Mouse (Mus musculus): ENCODE results near the gene Ppp2r2c. TPM values are rescaled to one million over a fixed set of nuclear protein-coding genes. Genes with fewer than 3 reads are reported as not detected.

Gene Ppp2r2c
- polyA plus RNA-seq, 1 experiment from 2014 or later, result 0.03 TPM

DNA sequence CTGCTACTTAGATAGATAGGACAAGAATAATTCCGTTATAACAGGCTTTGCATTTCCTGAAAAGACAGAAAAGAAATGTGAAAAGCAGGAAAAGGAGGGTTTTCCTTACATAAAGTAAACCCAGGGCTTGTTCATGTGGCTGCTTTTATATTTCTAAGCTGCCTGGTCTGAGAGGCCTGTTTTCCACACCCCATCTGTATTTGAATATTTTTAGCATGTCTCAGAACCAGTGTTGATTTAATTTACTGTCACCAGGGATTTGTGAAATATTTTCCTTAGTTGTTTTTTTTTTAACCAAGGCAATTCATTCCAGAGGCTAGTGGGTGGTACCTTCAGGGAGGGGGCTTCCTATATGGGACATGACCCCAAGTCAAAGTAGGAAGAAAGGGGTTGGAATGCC is 26.6 kb upstream of the Ppp2r2c start:
- no peak overlapping the region for H3K27ac ChIP-seq

DNA sequence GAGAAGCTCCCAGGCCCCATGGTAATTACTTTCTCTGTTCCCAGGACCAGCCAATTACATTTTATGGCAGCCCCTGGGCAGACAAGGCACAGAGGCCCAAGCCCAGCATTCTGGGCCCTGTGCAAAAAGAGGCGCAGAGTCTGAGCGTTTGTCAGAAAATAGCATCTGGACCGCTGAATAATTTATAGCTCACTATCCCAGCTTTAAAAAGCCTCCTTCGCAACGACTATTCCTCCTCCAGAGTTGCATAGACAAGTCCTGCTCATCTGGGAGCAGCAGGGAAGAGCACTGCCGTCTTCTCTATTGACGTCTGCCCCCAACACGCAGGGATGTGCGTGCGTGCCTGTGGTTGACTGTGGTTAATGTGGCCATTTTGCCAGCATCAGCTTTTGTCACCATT is 23.8 kb upstream of the Ppp2r2c start:
- 74% methylated on average over 10 of the region's 10 CpGs for WGBS (ENCODE audit: insufficient replicate concordance)
- Histone ChIP-seq H3K27me3 (no peaks in the 10 kb centered on the region), H3K4me1 (replicated peaks) (no peaks in the 10 kb centered on the region), H3K27ac (no peak overlapping the region), H3K36me3 (no peaks in the 10 kb centered on the region), H3K4me3 (replicated peaks) (no peak overlapping the region), H3K4me2 (no peak overlapping the region), H3K9ac (no peak overlapping the region), H3K9me3 (replicated peaks) (no peaks in the 10 kb centered on the region)
- ATAC-seq (ENCODE audit: low read depth), result no peak
- no peak for DNase-seq

More for the DNA sequence above, 26.6 kb upstream of the Ppp2r2c start:
- Histone ChIP-seq H3K36me3 (no peaks in the 10 kb centered on the region), H3K4me1 (replicated peaks) (no peaks in the 10 kb centered on the region), H3K9ac (no peak overlapping the region), H3K27me3 (no peaks in the 10 kb centered on the region), H3K9me3 (replicated peaks) (no peaks in the 10 kb centered on the region), H3K4me3 (replicated peaks) (no peak overlapping the region), H3K4me2 (no peak overlapping the region)
- DNase-seq (no peak), ATAC-seq (ENCODE audit: low read depth) (no peak)
- WGBS (ENCODE audit: insufficient replicate concordance), result 22% methylated on average over 1 of the region's 1 CpGs

DNA sequence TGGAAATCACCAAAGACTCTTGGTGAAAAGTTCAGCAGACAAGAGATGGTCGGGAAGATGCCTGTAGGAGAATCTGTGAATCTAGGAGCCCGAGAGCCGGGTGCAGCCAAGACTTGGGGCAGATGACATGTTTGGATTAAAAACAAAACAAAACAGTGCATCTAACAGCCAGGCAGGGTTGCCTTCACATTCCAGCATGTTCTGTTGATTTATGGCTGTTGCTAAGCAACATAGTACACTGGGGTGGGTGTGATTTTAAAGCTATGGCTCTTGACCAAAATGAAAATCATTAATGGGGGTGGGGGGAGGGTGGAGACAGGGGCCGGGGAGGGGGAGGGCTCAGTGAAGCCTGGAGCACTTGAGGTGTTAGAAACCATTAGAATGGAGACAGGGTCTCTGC is 16.7 kb upstream of the Ppp2r2c start:
- no peak overlapping the region for H3K27ac ChIP-seq
- H3K4me1 ChIP-seq (replicated peaks), result no peaks in the 10 kb centered on the region
- ATAC-seq (ENCODE audit: low read depth) (no peak), DNase-seq (no peak)
- no peaks in the 10 kb centered on the region for H3K36me3 ChIP-seq
- 45% methylated on average over 4 of the region's 4 CpGs for WGBS (ENCODE audit: insufficient replicate concordance)
- H3K4me3 ChIP-seq (replicated peaks), result no peak overlapping the region
- H3K9ac ChIP-seq, result no peak overlapping the region
- H3K9me3 ChIP-seq (replicated peaks), result no peaks in the 10 kb centered on the region
- no peak overlapping the region for H3K4me2 ChIP-seq
- no peaks in the 10 kb centered on the region for H3K27me3 ChIP-seq

DNA sequence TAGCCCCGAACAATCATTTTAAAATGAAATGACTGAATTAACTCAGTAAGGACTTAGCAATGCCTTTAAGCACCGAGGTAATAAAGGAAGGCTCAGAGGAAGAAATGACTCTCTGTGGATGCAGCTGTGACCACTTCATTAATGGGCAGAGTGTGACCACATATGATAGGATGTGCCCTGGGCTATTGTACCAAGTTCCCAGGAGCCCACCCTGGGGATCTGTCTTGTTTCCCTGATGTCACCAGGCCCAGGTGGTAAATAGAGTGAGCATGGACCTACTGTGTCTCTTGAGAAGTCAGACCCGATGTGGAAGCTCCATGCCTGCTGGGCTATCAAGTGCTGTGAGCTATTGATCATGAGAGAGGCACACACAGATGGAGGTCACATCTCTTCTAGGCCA is 13.1 kb upstream of the Ppp2r2c start:
- Histone ChIP-seq H3K4me1 (replicated peaks) (no peaks in the 10 kb centered on the region), H3K4me3 (replicated peaks) (no peak overlapping the region), H3K4me2 (no peak overlapping the region), H3K36me3 (no peaks in the 10 kb centered on the region), H3K9ac (no peak overlapping the region), H3K27ac (no peak overlapping the region), H3K9me3 (replicated peaks) (no peaks in the 10 kb centered on the region), H3K27me3 (no peaks in the 10 kb centered on the region)
- no peak for ATAC-seq (ENCODE audit: low read depth)
- DNase-seq, result no peak
- 53% methylated on average over 3 of the region's 3 CpGs for WGBS (ENCODE audit: insufficient replicate concordance)

DNA sequence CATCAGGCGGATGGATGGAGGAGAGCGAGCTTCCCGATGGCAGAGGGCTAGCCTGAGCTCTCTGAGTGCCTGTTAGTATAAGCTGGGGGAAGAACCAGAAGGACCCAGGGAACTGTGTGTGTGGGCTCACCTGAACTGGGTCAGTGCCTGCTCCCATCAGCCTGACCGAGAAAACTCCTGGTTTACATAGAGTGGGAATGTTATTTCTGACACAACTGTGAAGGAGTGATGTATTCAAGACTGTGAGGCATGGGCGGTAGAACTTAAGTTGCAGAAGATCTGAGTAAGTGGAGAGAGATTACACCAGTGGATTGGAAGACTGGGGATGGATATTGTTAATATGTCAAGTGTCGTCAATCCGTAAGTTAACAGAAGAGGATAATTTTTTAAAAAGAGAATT is 11.8 kb upstream of the Ppp2r2c start:
- no peaks in the 10 kb centered on the region for H3K27me3 ChIP-seq
- DNase-seq (no peak), ATAC-seq (ENCODE audit: low read depth) (no peak)
- no peak overlapping the region for H3K9ac ChIP-seq
- H3K4me3 ChIP-seq (replicated peaks), result no peak overlapping the region
- no peaks in the 10 kb centered on the region for H3K4me1 ChIP-seq (replicated peaks)
- H3K36me3 ChIP-seq, result no peaks in the 10 kb centered on the region
- no peak overlapping the region for H3K27ac ChIP-seq
- no peak overlapping the region for H3K4me2 ChIP-seq
- WGBS (ENCODE audit: insufficient replicate concordance), result 75% methylated on average over 7 of the region's 7 CpGs
- H3K9me3 ChIP-seq (replicated peaks), result no peaks in the 10 kb centered on the region

DNA sequence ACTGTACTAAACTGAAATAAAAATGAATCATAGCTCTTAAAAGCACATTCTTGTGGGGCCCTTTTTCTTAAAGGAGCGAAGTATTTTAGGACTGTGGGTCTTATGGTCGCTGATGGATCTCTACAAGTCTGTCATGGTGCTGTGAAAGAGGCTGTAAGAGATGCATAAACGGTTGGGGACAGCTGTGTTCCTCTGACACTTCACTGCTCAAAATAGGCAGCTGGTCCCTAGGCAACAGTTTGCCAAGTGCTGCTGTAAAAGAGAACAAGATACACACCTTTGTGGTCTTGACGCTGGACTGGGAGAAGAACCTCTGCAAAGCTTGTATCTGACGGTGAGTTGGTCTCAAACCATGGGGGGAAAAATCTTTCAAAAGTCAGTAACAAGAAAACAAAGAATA is 10.8 kb upstream of the Ppp2r2c start:
- no peak overlapping the region for H3K4me2 ChIP-seq
- H3K27ac ChIP-seq, result no peak overlapping the region
- no peak overlapping the region for H3K9ac ChIP-seq
- WGBS (ENCODE audit: insufficient replicate concordance), result 58% methylated on average over 5 of the region's 5 CpGs
- no peaks in the 10 kb centered on the region for H3K36me3 ChIP-seq
- no peak for DNase-seq
- ATAC-seq (ENCODE audit: low read depth), result no peak
- no peaks in the 10 kb centered on the region; the same call in 1 of the 2 replicates for H3K27me3 ChIP-seq
- no peak overlapping the region for H3K4me3 ChIP-seq (replicated peaks)
- no peaks in the 10 kb centered on the region for H3K4me1 ChIP-seq (replicated peaks)
- H3K9me3 ChIP-seq (replicated peaks), result no peaks in the 10 kb centered on the region

DNA sequence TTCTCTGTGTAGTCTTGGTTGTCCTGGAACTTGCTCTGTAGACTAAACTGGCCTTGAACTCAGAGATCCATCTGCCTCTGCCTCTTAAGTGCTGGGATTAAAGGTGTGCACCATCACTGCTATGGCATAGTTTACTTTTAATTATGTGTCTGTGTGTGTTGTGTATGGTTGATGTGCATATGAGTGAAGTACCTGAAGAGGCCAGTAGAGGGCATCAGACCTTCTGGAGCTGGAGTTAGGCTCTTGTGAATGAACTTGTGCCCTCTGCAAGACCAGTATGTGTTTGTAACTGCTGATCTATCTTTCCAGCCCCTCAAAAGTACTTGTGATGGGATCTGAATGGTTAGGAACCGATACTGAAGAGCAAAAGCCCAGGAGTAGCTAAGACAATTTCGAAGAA is 7.2 kb upstream of the Ppp2r2c start:
- Histone ChIP-seq H3K4me3 (replicated peaks) (no peak overlapping the region), H3K27me3 (peaks cover 20% of the 10 kb centered on the region), H3K9me3 (replicated peaks) (no peaks in the 10 kb centered on the region), H3K9ac (no peak overlapping the region), H3K4me1 (replicated peaks) (no peaks in the 10 kb centered on the region), H3K27ac (no peak overlapping the region), H3K36me3 (no peaks in the 10 kb centered on the region), H3K4me2 (no peak overlapping the region)
- no peak for ATAC-seq (ENCODE audit: low read depth)
- 72% methylated on average over 2 of the region's 2 CpGs for WGBS (ENCODE audit: insufficient replicate concordance)
- DNase-seq, result no peak

DNA sequence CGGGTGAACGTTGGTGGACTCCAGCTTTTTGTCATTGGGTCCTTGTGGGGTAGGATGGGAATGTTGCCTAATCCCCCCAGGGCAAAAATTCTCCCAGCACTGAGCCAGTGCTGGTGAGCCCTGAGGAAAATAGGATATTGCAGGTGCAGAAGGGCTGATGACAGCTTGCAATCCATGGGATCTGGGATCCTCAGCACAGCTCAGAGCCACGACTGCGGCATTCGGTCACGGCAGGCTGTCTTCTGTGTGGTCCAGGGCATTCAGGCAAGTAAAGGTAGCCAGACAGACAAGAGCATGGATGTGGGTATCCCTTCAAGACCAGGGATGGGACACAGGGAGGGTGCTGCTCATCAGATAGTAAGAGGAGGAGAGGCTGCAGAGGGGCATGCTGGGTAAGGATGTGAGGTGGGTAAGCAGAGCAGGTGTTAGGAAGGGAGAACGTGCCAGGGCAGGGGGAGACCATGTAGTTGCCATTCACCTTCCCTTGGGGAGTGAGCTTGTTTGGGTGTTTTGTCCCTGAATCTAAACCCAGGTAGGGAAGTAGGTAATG is 1.5 kb upstream of the Ppp2r2c start:
- H3K9me3 ChIP-seq (replicated peaks), result no peaks in the 10 kb centered on the region
- WGBS (ENCODE audit: insufficient replicate concordance), result 52% methylated on average over 7 of the region's 7 CpGs
- H3K4me2 ChIP-seq, result no peak overlapping the region
- H3K4me3 ChIP-seq (replicated peaks), result no peak overlapping the region
- no peaks in the 10 kb centered on the region for H3K4me1 ChIP-seq (replicated peaks)
- H3K9ac ChIP-seq, result no peak overlapping the region
- DNase-seq (no peak), ATAC-seq (ENCODE audit: low read depth) (no peak)
- no peaks in the 10 kb centered on the region for H3K36me3 ChIP-seq
- H3K27ac ChIP-seq, result no peak overlapping the region
- H3K27me3 ChIP-seq, result peaks cover 77% of the 10 kb centered on the region

DNA sequence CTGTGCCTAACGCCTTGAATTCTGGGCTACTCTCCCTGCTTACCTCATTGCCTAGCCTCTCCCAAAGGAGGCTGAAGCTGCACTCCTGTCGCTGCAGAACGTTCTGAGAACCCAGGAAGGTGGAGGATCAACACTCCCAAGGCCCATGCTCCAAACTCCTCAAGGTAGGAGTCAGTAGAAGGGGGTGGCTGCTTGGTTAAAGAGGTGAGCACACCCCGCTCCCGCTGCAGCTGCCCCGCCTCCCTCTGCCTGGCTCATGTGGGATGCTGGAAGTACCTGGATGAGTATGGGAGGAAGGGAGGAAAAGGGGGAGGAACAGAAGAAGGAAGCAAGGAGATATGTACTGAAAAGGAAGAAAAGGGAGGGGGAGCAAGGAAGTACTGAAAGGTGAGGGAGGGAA is 752 bp upstream of the Ppp2r2c start:
- WGBS (ENCODE audit: insufficient replicate concordance), result 4% methylated on average over 6 of the region's 6 CpGs
- Histone ChIP-seq H3K27ac (no peak overlapping the region), H3K9me3 (replicated peaks) (no peaks in the 10 kb centered on the region), H3K9ac (no peak overlapping the region), H3K36me3 (no peaks in the 10 kb centered on the region), H3K4me1 (replicated peaks) (no peaks in the 10 kb centered on the region), H3K27me3 (peaks cover 84% of the 10 kb centered on the region), H3K4me3 (replicated peaks) (no peak overlapping the region), H3K4me2 (no peak overlapping the region)
- no peak for DNase-seq
- no peak for ATAC-seq (ENCODE audit: low read depth)

DNA sequence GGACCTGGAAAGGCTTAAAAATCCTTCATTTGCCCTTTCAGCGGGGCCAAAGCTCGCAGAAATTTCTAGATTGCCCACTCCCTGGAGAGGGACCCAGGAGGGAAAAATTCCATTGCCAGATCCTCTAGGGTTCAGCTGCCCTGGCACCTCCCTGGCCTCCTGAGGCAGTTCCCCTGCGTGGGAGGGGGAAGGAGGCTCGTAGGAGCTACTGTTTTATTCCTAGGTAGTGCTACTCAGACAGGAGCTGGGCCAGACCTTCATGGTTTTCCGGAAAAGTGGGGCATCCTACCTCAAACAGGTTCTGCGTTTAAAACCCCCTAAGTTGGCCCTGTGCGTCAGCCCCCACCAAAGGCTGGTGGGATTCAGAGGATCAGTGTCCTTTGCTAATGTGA is 869 bp downstream of the Ppp2r2c start:
- no peaks in the 10 kb centered on the region for H3K9me3 ChIP-seq (replicated peaks)
- peaks cover 84% of the 10 kb centered on the region for H3K27me3 ChIP-seq
- no peak overlapping the region for H3K4me3 ChIP-seq (replicated peaks)
- no peaks in the 10 kb centered on the region for H3K4me1 ChIP-seq (replicated peaks)
- 3% methylated on average over 7 of the region's 7 CpGs for WGBS (ENCODE audit: insufficient replicate concordance)
- H3K9ac ChIP-seq, result no peak overlapping the region
- H3K4me2 ChIP-seq, result no peak overlapping the region
- no peak for ATAC-seq (ENCODE audit: low read depth)
- H3K27ac ChIP-seq, result no peak overlapping the region
- DNase-seq, result no peak
- H3K36me3 ChIP-seq, result no peaks in the 10 kb centered on the region

DNA sequence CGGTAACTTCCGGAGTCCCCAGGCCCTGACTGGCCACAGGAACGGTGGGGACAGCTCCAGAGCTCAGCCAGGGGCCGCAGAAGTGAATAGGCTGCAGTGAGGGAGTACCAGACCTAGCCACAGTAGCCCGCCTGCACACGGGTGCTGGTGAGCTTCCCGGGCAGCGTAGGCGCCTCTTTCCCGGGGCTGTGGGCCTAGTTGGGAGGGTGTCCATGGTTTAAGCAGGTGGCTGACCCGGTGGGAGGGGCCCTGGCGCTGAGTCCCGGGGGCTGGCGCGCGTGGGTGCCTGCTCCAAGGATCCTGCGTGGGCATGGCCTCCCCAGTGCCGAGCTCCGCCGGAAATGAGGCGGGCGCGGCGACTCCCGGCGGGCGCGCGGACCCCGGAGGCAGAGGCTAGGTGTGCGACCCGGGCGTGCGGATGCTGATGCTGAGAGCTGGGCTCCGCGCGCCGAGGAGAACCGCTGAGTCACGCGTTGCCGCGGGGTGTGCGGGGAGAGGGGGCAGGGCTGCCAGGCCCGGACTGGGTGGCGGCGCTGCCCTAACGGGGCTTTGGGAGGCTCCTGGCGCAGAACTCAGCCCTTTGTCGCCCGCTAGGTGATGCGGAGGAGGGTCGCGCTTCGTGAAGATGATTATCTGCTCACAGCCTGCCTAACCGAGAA is 1.4 kb downstream of the Ppp2r2c start:
- Histone ChIP-seq H3K36me3 (no peaks in the 10 kb centered on the region), H3K9me3 (replicated peaks) (no peaks in the 10 kb centered on the region), H3K4me1 (replicated peaks) (no peaks in the 10 kb centered on the region), H3K27me3 (peaks cover 85% of the 10 kb centered on the region), H3K4me2 (0 out of 2 replicates have a peak overlapping the region, but pooled peaks have one; percentile 21), H3K4me3 (replicated peaks) (no peak overlapping the region; the same call in 1 of the 2 replicates), H3K9ac (no peak overlapping the region), H3K27ac (no peak overlapping the region)
- DNase-seq, result no peak
- 2% methylated on average over 56 of the region's 56 CpGs for WGBS (ENCODE audit: insufficient replicate concordance)
- ATAC-seq (ENCODE audit: low read depth), result no peak

DNA sequence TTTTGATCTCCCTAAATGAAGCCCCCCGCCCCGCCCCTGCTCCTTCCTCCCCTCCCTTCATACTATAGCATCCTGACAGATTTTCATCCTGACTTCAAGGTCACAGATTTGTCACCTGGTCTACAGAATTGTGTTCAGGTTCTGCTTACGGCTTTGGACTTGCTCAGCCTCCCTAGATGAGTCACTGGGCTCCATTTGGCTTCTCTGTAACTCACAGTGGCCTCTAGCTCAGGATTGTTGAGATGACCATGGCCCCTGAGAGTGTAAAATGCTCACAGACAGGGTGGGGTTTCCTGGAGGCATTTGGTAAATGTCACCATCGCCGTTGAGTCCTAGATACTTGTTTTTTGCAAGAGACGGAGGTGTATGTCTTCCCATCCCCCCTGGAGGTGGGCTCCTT is 2.6 kb downstream of the Ppp2r2c start:
- WGBS (ENCODE audit: insufficient replicate concordance), result 59% methylated on average over 6 of the region's 6 CpGs
- H3K9ac ChIP-seq, result no peak overlapping the region
- no peak overlapping the region for H3K27ac ChIP-seq
- no peaks in the 10 kb centered on the region for H3K36me3 ChIP-seq
- H3K27me3 ChIP-seq, result peaks cover 74% of the 10 kb centered on the region
- no peak overlapping the region for H3K4me2 ChIP-seq
- no peaks in the 10 kb centered on the region for H3K9me3 ChIP-seq (replicated peaks)
- no peaks in the 10 kb centered on the region for H3K4me1 ChIP-seq (replicated peaks)
- no peak overlapping the region for H3K4me3 ChIP-seq (replicated peaks)
- DNase-seq (no peak), ATAC-seq (ENCODE audit: low read depth) (no peak)
